Mouse (Mus musculus) induced T-regulatory cell, adult 2 months (primary cell): ENCODE results near the gene Uso1.

Source experiments
- DNase-seq: peaks from one replicate; pipeline ENCODE4 v3.0.0-alpha.2; 2012; ENCODE audit warnings: low read depth

Uso1 gene

DNA sequence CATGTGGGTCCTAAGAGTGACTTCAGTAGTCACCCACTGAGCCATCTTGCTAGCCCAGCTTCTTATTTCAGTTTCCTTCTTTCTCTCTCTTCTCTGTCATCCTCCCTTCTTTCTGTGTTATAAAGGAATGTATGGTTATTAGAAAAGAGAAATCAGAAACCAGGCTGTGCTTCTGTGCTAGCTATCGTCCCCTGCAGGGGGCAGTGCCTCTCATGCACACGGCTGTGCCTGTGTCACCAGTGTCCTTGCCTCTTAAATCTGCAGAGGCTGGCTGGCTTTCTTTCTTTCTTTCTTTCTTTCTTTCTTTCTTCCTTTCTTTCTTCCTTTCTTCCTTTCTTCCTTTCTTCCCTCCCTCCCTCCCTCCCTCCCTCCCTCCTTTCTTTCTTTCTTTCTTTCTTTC is 58.0 kb downstream of the Uso1 start:
- DNase-seq, result peak; percentile 21

- no peak for DNase-seq
Measured at GRCm38 (mm10) chr5:92196895-92197811, 59.4 kb downstream of the Uso1 start.

GRCm38 (mm10) chr5:92198266-92198665 is 60.5 kb downstream of the Uso1 start:
- no peak for DNase-seq

GRCm38 (mm10) chr5:92204162-92205036 is 66.7 kb downstream of the Uso1 start:
- DNase-seq, result peak; percentile 19

- no peak for DNase-seq
Measured at GRCm38 (mm10) chr5:92205184-92205583, 67.4 kb downstream of the Uso1 start.

DNA sequence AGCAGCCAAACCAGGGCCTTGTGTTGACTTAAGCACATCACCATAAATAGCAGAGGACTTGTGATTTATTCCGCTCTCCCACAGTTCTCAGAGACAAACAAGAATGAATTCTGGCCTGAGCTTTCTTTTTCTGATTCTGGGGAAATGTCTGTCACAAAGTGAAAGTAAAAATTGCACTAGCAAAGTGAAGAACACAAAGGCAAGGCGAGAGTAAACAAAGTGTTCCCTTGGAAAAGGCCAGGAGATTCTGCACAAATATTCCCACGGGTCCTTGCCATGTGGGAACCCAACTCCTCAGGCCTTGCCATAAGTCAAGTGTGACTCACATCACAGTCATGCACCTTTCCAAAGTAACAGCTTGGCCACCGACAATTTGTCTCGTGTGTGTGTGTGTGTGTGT is 68.0 kb downstream of the Uso1 start:
- DNase-seq, result peak; percentile 12

DNA sequence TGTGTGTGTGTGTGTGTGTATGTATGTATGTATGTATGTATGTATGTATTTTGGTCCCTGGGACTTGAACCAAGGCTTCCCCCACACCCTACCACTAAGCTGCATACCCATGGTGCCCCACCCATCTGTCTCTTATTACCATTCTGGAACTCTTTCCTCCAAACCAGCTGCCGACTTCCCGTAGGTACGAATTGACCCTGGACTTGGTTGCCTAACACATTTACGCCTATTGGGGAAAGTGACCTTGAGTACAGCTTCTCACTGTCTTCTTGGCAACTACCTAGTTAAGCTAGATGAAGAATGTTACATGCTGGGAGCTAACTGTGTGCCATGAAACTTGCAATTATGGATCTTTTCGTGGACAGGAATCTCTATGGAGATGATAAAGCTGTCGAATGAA is 68.4 kb downstream of the Uso1 start:
- no peak for DNase-seq

- no peak for DNase-seq
Measured at GRCm38 (mm10) chr5:92210205-92210604, 72.5 kb downstream of the Uso1 start.

GRCm38 (mm10) chr5:92212231-92212630 is 74.5 kb downstream of the Uso1 start:
- no peak for DNase-seq

GRCm38 (mm10) chr5:92215308-92215707 is 77.6 kb downstream of the Uso1 start, which contains the start of gene U90926:
U90926 (minus strand) TSS chr5:92215408.
- no peak for DNase-seq

GRCm38 (mm10) chr5:92218915-92219793 is 81.4 kb downstream of the Uso1 start:
- DNase-seq, result no peak

DNA sequence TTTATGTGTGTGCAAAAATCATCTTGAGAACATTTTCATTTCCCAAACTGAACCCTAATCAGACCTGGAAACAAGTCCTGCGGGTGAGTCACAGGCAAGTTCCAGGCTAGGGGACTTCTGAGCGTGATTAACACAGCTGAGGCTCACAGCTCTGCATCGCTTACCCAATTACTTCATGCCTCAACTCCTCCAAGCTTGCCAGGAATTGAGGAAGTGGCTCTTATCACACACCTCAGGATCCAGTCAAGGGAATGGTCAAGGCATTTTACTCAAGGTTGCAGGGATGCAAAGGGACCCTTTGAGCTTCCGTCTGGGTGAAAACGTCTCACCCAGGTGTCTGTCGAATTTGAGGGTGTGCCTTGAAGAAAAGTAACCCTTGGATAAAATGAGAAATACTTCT is 82.1 kb downstream of the Uso1 start:
- no peak for DNase-seq

GRCm38 (mm10) chr5:92220287-92220902 is 82.7 kb downstream of the Uso1 start:
- no peak for DNase-seq

GRCm38 (mm10) chr5:92227782-92228181 is 90.0 kb downstream of the Uso1 start:
- DNase-seq, result no peak

- no peak for DNase-seq
Measured at GRCm38 (mm10) chr5:92228776-92229175, 91.0 kb downstream of the Uso1 start.

DNA sequence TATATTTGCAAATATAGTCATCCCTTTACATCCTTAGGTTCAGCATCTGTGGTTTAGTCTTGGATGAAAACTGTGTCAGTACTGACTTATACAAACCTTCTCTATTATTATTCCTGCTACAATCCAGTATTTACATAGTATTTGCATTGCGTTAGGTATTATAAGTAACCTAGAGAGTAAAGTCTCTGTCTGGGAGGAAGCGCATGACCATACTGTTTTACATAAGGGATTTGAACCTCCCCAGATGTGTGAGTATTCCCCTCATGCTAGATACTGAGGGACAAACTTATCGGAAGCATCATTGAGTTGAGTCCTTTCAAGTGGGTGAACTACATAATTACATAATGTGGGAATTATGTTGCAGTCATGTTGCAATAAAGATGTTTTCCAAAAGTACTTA is 91.8 kb downstream of the Uso1 start:
- DNase-seq, result no peak

DNA sequence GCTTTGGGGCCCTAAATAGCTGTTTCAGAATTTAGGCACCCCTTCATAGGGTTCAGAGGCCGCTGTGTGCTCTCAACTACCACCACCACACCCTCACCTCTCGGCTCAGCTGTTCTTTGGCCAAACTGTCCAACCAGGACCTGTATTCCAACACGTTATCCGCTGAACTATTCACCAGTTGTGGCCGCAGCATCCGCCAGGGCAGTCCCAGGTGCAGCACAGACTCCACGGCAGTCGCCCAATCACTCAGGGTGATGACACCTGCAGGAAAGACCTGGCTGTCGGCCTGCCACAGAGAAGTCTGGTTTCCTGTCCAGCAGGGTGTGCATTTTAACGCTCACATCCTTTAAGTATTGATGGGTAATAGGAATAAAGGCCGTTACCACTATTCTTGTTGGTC is 92.6 kb downstream of the Uso1 start:
- DNase-seq, result no peak

DNA sequence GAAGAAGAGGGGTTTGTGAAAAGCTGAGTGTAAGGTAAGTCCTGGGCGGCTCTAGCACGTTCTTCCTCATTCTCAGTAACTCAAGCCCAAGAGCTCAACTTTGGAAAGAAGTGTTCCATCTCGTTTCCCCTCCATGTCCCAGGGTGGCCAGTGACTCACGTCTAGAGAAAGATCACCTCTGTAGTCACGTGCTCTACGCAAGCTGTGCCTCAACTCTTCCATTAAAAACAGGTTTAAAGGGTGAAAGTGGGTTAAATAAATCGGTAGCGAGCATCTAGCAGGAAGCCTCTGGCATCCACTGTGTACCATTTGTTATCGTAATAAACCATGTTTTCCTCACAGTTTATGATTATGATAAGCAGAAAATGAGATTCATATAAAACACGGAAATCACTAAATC is 94.1 kb downstream of the Uso1 start:
- DNase-seq, result no peak

- no peak for DNase-seq
Measured at GRCm38 (mm10) chr5:92233366-92233765, 95.6 kb downstream of the Uso1 start.

DNA sequence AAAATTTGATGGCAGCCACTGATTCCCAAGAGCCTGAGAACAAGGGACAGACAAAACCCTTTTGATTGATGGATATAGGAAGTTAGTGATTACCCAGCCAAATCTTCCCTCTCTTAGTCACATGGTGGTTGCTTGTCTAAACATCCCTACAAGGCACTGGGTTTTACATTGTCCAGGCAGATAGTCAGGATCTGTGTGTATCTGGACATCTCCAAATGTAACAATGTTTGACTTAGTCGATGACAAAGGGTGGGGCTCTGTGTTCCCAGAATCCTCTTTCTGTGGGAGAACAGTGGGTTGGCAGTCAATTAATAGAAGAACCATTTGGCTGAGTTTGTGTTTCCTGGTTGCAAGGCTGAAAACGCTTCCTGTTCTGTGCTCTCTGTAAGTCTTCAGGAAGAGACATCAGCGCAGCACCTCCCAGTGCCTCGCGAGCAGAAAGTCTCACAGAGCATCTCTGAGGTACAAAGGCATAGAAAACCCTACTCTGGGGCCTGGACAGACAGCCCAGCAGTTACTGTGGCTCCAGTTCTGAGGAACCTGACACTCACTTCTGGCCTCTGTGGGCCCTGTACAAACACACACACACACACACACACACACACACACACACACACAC is 97.3 kb downstream of the Uso1 start:
- peak; percentile 29 for DNase-seq
